Mouse (Mus musculus): Measurements from ENCODE around the gene 2510002D24Rik.

DNA sequence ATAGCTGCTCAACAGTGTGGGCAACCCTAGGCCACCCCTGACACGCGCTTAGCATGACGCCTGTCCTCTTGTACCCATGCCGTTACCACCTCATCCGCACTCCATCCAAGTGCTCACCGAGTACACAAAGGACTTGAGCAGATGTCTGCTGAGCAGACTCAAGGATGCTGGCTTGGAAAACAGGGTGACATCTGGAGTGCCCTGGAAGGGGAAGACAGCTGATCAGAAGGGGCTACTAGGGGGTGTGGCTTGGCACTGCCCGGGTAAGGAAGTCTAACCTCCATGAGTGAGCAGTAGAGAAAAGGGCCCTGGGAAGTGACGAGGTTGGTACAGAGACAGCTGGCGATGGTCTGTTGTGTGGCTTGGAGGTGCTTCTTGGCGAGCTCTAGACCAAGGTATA lies 49.7 kb upstream of the 2510002D24Rik start:
- TF ChIP-seq CTCF (IDR thresholded peaks at IDR 0.05; ENCODE audit: control insufficient read depth, insufficient read depth, low read length) (no peak), POLR2A (IDR thresholded peaks at IDR 0.05; ENCODE audit: borderline replicate concordance, control insufficient read depth, low read depth, low read length) (no peak)
